Mouse (Mus musculus): Measurements from ENCODE around the gene Agbl4.

GRCm38 (mm10) chr4:111377159-111377558, 979.7 kb downstream of the Agbl4 start:
- TF ChIP-seq POLR2A (IDR thresholded peaks at IDR 0.05; ENCODE audit: borderline replicate concordance, extremely low read depth, low read depth, low read length) (no peak), CTCF (IDR thresholded peaks at IDR 0.05; ENCODE audit: insufficient read depth, low read length) (no peak)
